Mouse (Mus musculus) kidney, postnatal 0 days (tissue): ENCODE results near the gene Sinhcaf. TPM values are rescaled to one million over a fixed set of nuclear protein-coding genes. Genes with fewer than 3 reads are reported as not detected.
"Not testable (repeated sequence)": the region's sequence is repeated elsewhere in the genome, so short reads cannot be mapped to it uniquely, and the experiment has no call there.

ENCODE experiments used
- ATAC-seq: fragments of 200-750 bp; cut with Nextera tagmentation; replicated peaks from 2 replicates; pipeline ENCODE4 v1.8.0; 2017; ENCODE audit warnings: low read depth, moderate number of reproducible peaks, moderate TSS enrichment, moderate library complexity; ENCODE audit not compliant: low FRiP score
- DNase-seq: peaks from one replicate; pipeline ENCODE4 v3.0.0-alpha.2; 2016; ENCODE audit warnings: low spot score
- H3K27ac ChIP-seq: fragments of 300-500 bp; sonication (generic); 2 replicates; pipeline ENCODE4 v1.5.1; 2014; ENCODE audit warnings: mild to moderate bottlenecking
- H3K27me3 ChIP-seq: fragments of 300-500 bp; sonication (generic); 2 replicates; pipeline ENCODE4 v1.6.1; 2014; ENCODE audit warnings: low read length, mixed read lengths; ENCODE audit not compliant: insufficient read depth
- H3K36me3 ChIP-seq: fragments of 300-500 bp; sonication (generic); 2 replicates; pipeline ENCODE4 v1.6.1; 2014; ENCODE audit warnings: low read length, mixed read lengths; ENCODE audit not compliant: insufficient read depth
- H3K4me1 ChIP-seq: fragments of 300-500 bp; sonication (generic); replicated peaks from 2 replicates; pipeline ENCODE4 v1.6.1; 2014; ENCODE audit warnings: antibody characterized with exemption, low read length, mixed read lengths; ENCODE audit not compliant: insufficient read depth
- H3K4me2 ChIP-seq: fragments of 300-500 bp; sonication (generic); 2 replicates; pipeline ENCODE4 v1.6.1; 2014; ENCODE audit warnings: mild to moderate bottlenecking, low read length, moderate library complexity, mixed read lengths
- H3K4me3 ChIP-seq: fragments of 300-500 bp; sonication (generic); replicated peaks from 2 replicates; pipeline ENCODE4 v1.5.1; 2014; ENCODE audit warnings: low read depth, low read length
- H3K9ac ChIP-seq: fragments of 300-500 bp; sonication (generic); 2 replicates; pipeline ENCODE4 v1.6.1; 2014; ENCODE audit warnings: low read depth, low read length
- H3K9me3 ChIP-seq: fragments of 300-500 bp; sonication (generic); replicated peaks from 2 replicates; pipeline ENCODE4 v1.6.1; 2016; ENCODE audit warnings: low read length, inconsistent platforms, mixed read lengths
- CTCF ChIP-seq: IDR thresholded peaks from 2 replicates; pipeline ENCODE4 v1.5.1; 2016; ENCODE audit warnings: antibody characterized with exemption, low read depth, mild to moderate bottlenecking, moderate library complexity
- WGBS: fragments of 180-500 bp; shearing (Covaris S2); extraction: QIAGEN DNeasy Blood & Tissue Kit; methylation state at CpG from one replicate; pipeline ENCODE4 v1.1.7; 2014; 5-methylcytosine and 5-hydroxymethylcytosine counted together
- polyA plus RNA-seq: library from polyadenylated mRNA; unstranded; fragments of >200 nt; fragmentation: Nextera tagmentation; extraction: Ambion mirVana; gene quantifications from 2 replicates; pipeline ENCODE4 v1.2.1, GENCODE M21; 2015

The Sinhcaf gene
- polyA plus RNA-seq, 1 experiment from 2014 or later, result 103 TPM

- 76% methylated on average over 2 of the region's 3 CpGs for WGBS
- not testable (repeated sequence) for H3K4me1 ChIP-seq, H3K27me3 ChIP-seq, ATAC-seq, H3K9me3 ChIP-seq, H3K4me2 ChIP-seq, H3K9ac ChIP-seq, H3K36me3 ChIP-seq, H3K4me3 ChIP-seq, H3K27ac ChIP-seq
- peak; percentile 51 for DNase-seq
- peak; percentile 49 for TF ChIP-seq CTCF
Observed at GRCm38 (mm10) chr6:148940383-148940782, 5.9 kb downstream of the Sinhcaf start.

- H3K9ac ChIP-seq, result no peak overlapping the region
- H3K4me3 ChIP-seq, result no peak overlapping the region
- H3K36me3 ChIP-seq, result no peaks in the 10 kb centered on the region
- DNase-seq (no peak), ATAC-seq (no peak)
- H3K27me3 ChIP-seq, result no peaks in the 10 kb centered on the region
- no peak for TF ChIP-seq CTCF
- WGBS, result 28% methylated on average over 1 of the region's 1 CpGs
- H3K4me2 ChIP-seq, result no peak overlapping the region
- H3K9me3 ChIP-seq, result no peaks in the 10 kb centered on the region
- no peak overlapping the region for H3K27ac ChIP-seq
- 0 out of 2 replicates have a peak, but pooled peaks cover 4% of the 10 kb centered on the region for H3K4me1 ChIP-seq
Observed at GRCm38 (mm10) chr6:148937693-148938092, 8.6 kb downstream of the Sinhcaf start.

GRCm38 (mm10) chr6:148934961-148935590, 11.2 kb downstream of the Sinhcaf start:
- TF ChIP-seq CTCF, result no peak
- ATAC-seq, result 0 out of 2 replicates have a peak, but pooled peaks have one; percentile 29
- Histone ChIP-seq H3K4me3 (no peak overlapping the region), H3K9ac (no peak overlapping the region), H3K36me3 (peaks cover 13% of the 10 kb centered on the region; the same call in 1 of the 2 replicates), H3K4me2 (no peak overlapping the region), H3K4me1 (0 out of 2 replicates have a peak, but pooled peaks cover 4% of the 10 kb centered on the region), H3K27me3 (no peaks in the 10 kb centered on the region), H3K9me3 (no peaks in the 10 kb centered on the region), H3K27ac (peak overlapping the region; percentile 66)
- DNase-seq, result no peak
- 54% methylated on average over 3 of the region's 3 CpGs for WGBS

GRCm38 (mm10) chr6:148931281-148931680, 15.0 kb downstream of the Sinhcaf start:
- H3K4me2 ChIP-seq, result no peak overlapping the region
- H3K27ac ChIP-seq, result no peak overlapping the region
- TF ChIP-seq CTCF, result peak; percentile 52
- ATAC-seq (no peak), DNase-seq (no peak)
- no peaks in the 10 kb centered on the region for H3K9me3 ChIP-seq
- WGBS, result 91% methylated on average over 6 of the region's 6 CpGs
- H3K36me3 ChIP-seq, result peaks cover 39% of the 10 kb centered on the region
- H3K27me3 ChIP-seq, result no peaks in the 10 kb centered on the region
- 0 out of 2 replicates have a peak, but pooled peaks cover 4% of the 10 kb centered on the region for H3K4me1 ChIP-seq
- no peak overlapping the region for H3K4me3 ChIP-seq
- H3K9ac ChIP-seq, result no peak overlapping the region

GRCm38 (mm10) chr6:148918841-148919398, 27.3 kb downstream of the Sinhcaf start:
- ATAC-seq (no peak), DNase-seq (no peak)
- H3K4me1 ChIP-seq, result no peaks in the 10 kb centered on the region
- H3K4me2 ChIP-seq, result no peak overlapping the region
- no peak for TF ChIP-seq CTCF
- no peak overlapping the region for H3K27ac ChIP-seq
- H3K4me3 ChIP-seq, result no peak overlapping the region
- 0 out of 2 replicates have a peak, but pooled peaks cover 10% of the 10 kb centered on the region for H3K36me3 ChIP-seq
- H3K9me3 ChIP-seq, result no peaks in the 10 kb centered on the region
- H3K9ac ChIP-seq, result no peak overlapping the region
- no peaks in the 10 kb centered on the region for H3K27me3 ChIP-seq

GRCm38 (mm10) chr6:148917672-148918071, 28.6 kb downstream of the Sinhcaf start:
- 44% methylated on average over 1 of the region's 1 CpGs for WGBS
- no peaks in the 10 kb centered on the region for H3K4me1 ChIP-seq
- H3K27me3 ChIP-seq, result no peaks in the 10 kb centered on the region
- no peak overlapping the region for H3K4me3 ChIP-seq
- no peak overlapping the region for H3K4me2 ChIP-seq
- 0 out of 2 replicates have a peak, but pooled peaks cover 10% of the 10 kb centered on the region for H3K36me3 ChIP-seq
- ATAC-seq (0 out of 2 replicates have a peak, but pooled peaks have one; percentile 31), DNase-seq (no peak)
- no peak overlapping the region for H3K9ac ChIP-seq
- no peak overlapping the region for H3K27ac ChIP-seq
- no peak for TF ChIP-seq CTCF
- no peaks in the 10 kb centered on the region for H3K9me3 ChIP-seq
